Mouse (Mus musculus) gonadal fat pad, adult 2 months (tissue): ENCODE data around the gene Fbxo8. TPM values are rescaled to one million over a fixed set of nuclear protein-coding genes. Genes with fewer than 3 reads are reported as not detected.

Source experiments
- DNase-seq: peaks from one replicate; pipeline ENCODE4 v3.0.0-alpha.2; 2012; ENCODE audit warnings: low read depth
- polyA plus RNA-seq: library from polyadenylated mRNA; depleted of rRNA; stranded (reverse); fragments of >200 nt; gene quantifications from 2 replicates; pipeline ENCODE4 v1.2.3, GENCODE M21; 2012; rRNA removed

Gene Fbxo8
- polyA plus RNA-seq, 1 experiment: 20.3 TPM

GRCm38 (mm10) chr8:56611736-56612135 is 60.8 kb downstream of the Fbxo8 start:
- DNase-seq: no peak

GRCm38 (mm10) chr8:56614235-56614634 is 63.3 kb downstream of the Fbxo8 start:
- no peak for DNase-seq

- DNase-seq: no peak
Observed at GRCm38 (mm10) chr8:56615005-56615404, 64.1 kb downstream of the Fbxo8 start.

GRCm38 (mm10) chr8:56616260-56616659 is 65.4 kb downstream of the Fbxo8 start:
- no peak for DNase-seq

GRCm38 (mm10) chr8:56617271-56617670 is 66.4 kb downstream of the Fbxo8 start:
- no peak for DNase-seq

- no peak for DNase-seq
Observed at GRCm38 (mm10) chr8:56619056-56619455, 68.2 kb downstream of the Fbxo8 start.

- DNase-seq: no peak
Observed at GRCm38 (mm10) chr8:56619571-56619970, 68.7 kb downstream of the Fbxo8 start.

GRCm38 (mm10) chr8:56620691-56621090 is 69.8 kb downstream of the Fbxo8 start:
- no peak for DNase-seq

GRCm38 (mm10) chr8:56621093-56621492 is 70.2 kb downstream of the Fbxo8 start:
- DNase-seq: no peak

- DNase-seq: no peak
Observed at GRCm38 (mm10) chr8:56622470-56623024, 71.7 kb downstream of the Fbxo8 start.

- no peak for DNase-seq
Observed at GRCm38 (mm10) chr8:56623346-56623745, 72.5 kb downstream of the Fbxo8 start.

- DNase-seq: no peak
Observed at GRCm38 (mm10) chr8:56629160-56629559, 78.3 kb downstream of the Fbxo8 start.

GRCm38 (mm10) chr8:56639277-56639676 is 88.4 kb downstream of the Fbxo8 start:
- no peak for DNase-seq

Other genes starting within 250 kb of the Fbxo8 start
- gene Cep44, start within 50 bp of the Fbxo8 start, polyA plus RNA-seq: 9.8 and 11.0 TPM in 2 replicates